Mouse (Mus musculus): ENCODE data around the gene Ghr.

Gene Ghr

GRCm38 (mm10) chr15:3449564-3449963, 133.7 kb downstream of the Ghr start:
- no peak for DNase-seq (ENCODE audit: low spot score in 2 of 2)

GRCm38 (mm10) chr15:3445285-3445909, 137.9 kb downstream of the Ghr start:
- DNase-seq (ENCODE audit: low spot score in 2 of 2) = no peak

- no peak for DNase-seq (ENCODE audit: low spot score in 2 of 2)
Measured at GRCm38 (mm10) chr15:3444448-3445020, 138.8 kb downstream of the Ghr start.

GRCm38 (mm10) chr15:3441506-3442286, 141.6 kb downstream of the Ghr start:
- peak in 1 of 2 experiments; percentile 17 for DNase-seq (ENCODE audit: low spot score in 2 of 2)

- no peak for DNase-seq (ENCODE audit: low spot score in 2 of 2)
Measured at GRCm38 (mm10) chr15:3437381-3437780, 145.9 kb downstream of the Ghr start.

- DNase-seq (ENCODE audit: low spot score in 2 of 2) = no peak
Measured at GRCm38 (mm10) chr15:3435637-3436036, 147.7 kb downstream of the Ghr start.

GRCm38 (mm10) chr15:3434461-3434860, 148.8 kb downstream of the Ghr start:
- no peak for DNase-seq (ENCODE audit: low spot score in 2 of 2)

GRCm38 (mm10) chr15:3433281-3433680, 150.0 kb downstream of the Ghr start:
- peak in 1 of 2 experiments; percentile 17 for DNase-seq (ENCODE audit: low spot score in 2 of 2)

GRCm38 (mm10) chr15:3432823-3433222, 150.5 kb downstream of the Ghr start:
- DNase-seq (ENCODE audit: low spot score in 2 of 2) = no peak

GRCm38 (mm10) chr15:3429417-3429816, 153.9 kb downstream of the Ghr start:
- DNase-seq (ENCODE audit: low spot score in 2 of 2) = no peak

GRCm38 (mm10) chr15:3429001-3429400, 154.3 kb downstream of the Ghr start:
- no peak for DNase-seq (ENCODE audit: low spot score in 2 of 2)

GRCm38 (mm10) chr15:3426401-3426800, 156.9 kb downstream of the Ghr start:
- no peak for DNase-seq (ENCODE audit: low spot score in 2 of 2)

- DNase-seq (ENCODE audit: low spot score in 2 of 2) = no peak
Measured at GRCm38 (mm10) chr15:3423177-3423576, 160.1 kb downstream of the Ghr start.

- no peak for DNase-seq (ENCODE audit: low spot score in 2 of 2)
Measured at GRCm38 (mm10) chr15:3417699-3418098, 165.6 kb downstream of the Ghr start.

GRCm38 (mm10) chr15:3413103-3413502, 170.2 kb downstream of the Ghr start:
- DNase-seq (ENCODE audit: low spot score in 2 of 2) = no peak

GRCm38 (mm10) chr15:3408478-3408877, 174.8 kb downstream of the Ghr start:
- no peak for DNase-seq (ENCODE audit: low spot score in 2 of 2)

- no peak for DNase-seq (ENCODE audit: low spot score in 2 of 2)
Measured at GRCm38 (mm10) chr15:3399196-3399595, 184.1 kb downstream of the Ghr start.

- DNase-seq (ENCODE audit: low spot score in 2 of 2) = no peak
Measured at GRCm38 (mm10) chr15:3397369-3398100, 185.8 kb downstream of the Ghr start.

- DNase-seq (ENCODE audit: low spot score in 2 of 2) = no peak
Measured at GRCm38 (mm10) chr15:3396149-3396548, 187.1 kb downstream of the Ghr start.

GRCm38 (mm10) chr15:3395700-3396099, 187.6 kb downstream of the Ghr start:
- no peak for DNase-seq (ENCODE audit: low spot score in 2 of 2)

- no peak for DNase-seq (ENCODE audit: low spot score in 2 of 2)
Measured at GRCm38 (mm10) chr15:3390722-3391121, 192.6 kb downstream of the Ghr start.

GRCm38 (mm10) chr15:3389011-3389410, 194.3 kb downstream of the Ghr start:
- no peak for DNase-seq (ENCODE audit: low spot score in 2 of 2)

Measured in spleen, postnatal 10 days (tissue).